Mouse (Mus musculus): ENCODE data around the gene Fst. TPM values are rescaled to one million over a fixed set of nuclear protein-coding genes. Genes with fewer than 3 reads are reported as not detected.

Gene Fst
- polyA plus RNA-seq, 1 experiment: 4.4 TPM

- peaks cover 60% of the 10 kb centered on the region for H3K27me3 ChIP-seq (ENCODE audit: control insufficient read depth, insufficient read depth, low read length)
- no peak for TF ChIP-seq CTCF (IDR thresholded peaks at IDR 0.05; ENCODE audit: extremely low read depth, insufficient read length, insufficient replicate concordance, low read depth, low read length)
- no peak for TF ChIP-seq POLR2A (IDR thresholded peaks at IDR 0.05; ENCODE audit: low read depth, low read length)
- peaks cover 9% of the 10 kb centered on the region for H3K4me1 ChIP-seq (ENCODE audit: control insufficient read depth, insufficient read depth, insufficient read length, low read length)
- no peaks in the 10 kb centered on the region for H3K36me3 ChIP-seq (ENCODE audit: control insufficient read depth, insufficient read depth, low read length)
- H3K4me3 ChIP-seq (ENCODE audit: low read depth, low read length): peak overlapping the region; percentile 64
- WGBS: 2% methylated on average over 44 of the region's 44 CpGs
- no peak overlapping the region for H3K27ac ChIP-seq (ENCODE audit: insufficient read depth, low read depth, low read length)
Measured at GRCm38 (mm10) chr13:114456766-114457566, 1.8 kb downstream of the Fst start.

- peak overlapping the region; percentile 5 for H3K4me3 ChIP-seq (ENCODE audit: low read depth, low read length)
- no peak for TF ChIP-seq CTCF (IDR thresholded peaks at IDR 0.05; ENCODE audit: extremely low read depth, insufficient read length, insufficient replicate concordance, low read depth, low read length)
- no peak for TF ChIP-seq POLR2A (IDR thresholded peaks at IDR 0.05; ENCODE audit: low read depth, low read length)
- H3K36me3 ChIP-seq (ENCODE audit: control insufficient read depth, insufficient read depth, low read length): no peaks in the 10 kb centered on the region
- H3K4me1 ChIP-seq (ENCODE audit: control insufficient read depth, insufficient read depth, insufficient read length, low read length): peaks cover 9% of the 10 kb centered on the region
- WGBS: 3% methylated on average over 14 of the region's 14 CpGs
- no peak overlapping the region for H3K27ac ChIP-seq (ENCODE audit: insufficient read depth, low read depth, low read length)
- peaks cover 56% of the 10 kb centered on the region for H3K27me3 ChIP-seq (ENCODE audit: control insufficient read depth, insufficient read depth, low read length)
Measured at GRCm38 (mm10) chr13:114456224-114456623, 2.5 kb downstream of the Fst start.

GRCm38 (mm10) chr13:114455788-114456187 lies 3.0 kb downstream of the Fst start:
- WGBS: 55% methylated on average over 13 of the region's 13 CpGs
- TF ChIP-seq CTCF (IDR thresholded peaks at IDR 0.05; ENCODE audit: extremely low read depth, insufficient read length, insufficient replicate concordance, low read depth, low read length) (no peak), POLR2A (IDR thresholded peaks at IDR 0.05; ENCODE audit: low read depth, low read length) (no peak)
- Histone ChIP-seq H3K27ac (ENCODE audit: insufficient read depth, low read depth, low read length) (no peak overlapping the region), H3K4me1 (ENCODE audit: control insufficient read depth, insufficient read depth, insufficient read length, low read length) (peaks cover 9% of the 10 kb centered on the region), H3K27me3 (ENCODE audit: control insufficient read depth, insufficient read depth, low read length) (peaks cover 56% of the 10 kb centered on the region), H3K4me3 (ENCODE audit: low read depth, low read length) (no peak overlapping the region), H3K36me3 (ENCODE audit: control insufficient read depth, insufficient read depth, low read length) (no peaks in the 10 kb centered on the region)

- no peaks in the 10 kb centered on the region for H3K27me3 ChIP-seq (ENCODE audit: control insufficient read depth, insufficient read depth, low read length)
- TF ChIP-seq CTCF (IDR thresholded peaks at IDR 0.05; ENCODE audit: extremely low read depth, insufficient read length, insufficient replicate concordance, low read depth, low read length): no peak
- no peak for TF ChIP-seq POLR2A (IDR thresholded peaks at IDR 0.05; ENCODE audit: low read depth, low read length)
- 78% methylated on average over 2 of the region's 2 CpGs for WGBS
Measured at GRCm38 (mm10) chr13:114447213-114447612, 11.5 kb downstream of the Fst start.

GRCm38 (mm10) chr13:114432491-114432890 lies 26.3 kb downstream of the Fst start:
- H3K27me3 ChIP-seq (ENCODE audit: control insufficient read depth, insufficient read depth, low read length): no peaks in the 10 kb centered on the region
- H3K27ac ChIP-seq (ENCODE audit: insufficient read depth, low read depth, low read length): no peak overlapping the region
- 69% methylated on average over 5 of the region's 5 CpGs for WGBS
- H3K36me3 ChIP-seq (ENCODE audit: control insufficient read depth, insufficient read depth, low read length): no peaks in the 10 kb centered on the region
- H3K4me1 ChIP-seq (ENCODE audit: control insufficient read depth, insufficient read depth, insufficient read length, low read length): 0 out of 2 replicates have a peak, but pooled peaks cover 3% of the 10 kb centered on the region
- TF ChIP-seq POLR2A (IDR thresholded peaks at IDR 0.05; ENCODE audit: low read depth, low read length) (no peak), CTCF (IDR thresholded peaks at IDR 0.05; ENCODE audit: extremely low read depth, insufficient read length, insufficient replicate concordance, low read depth, low read length) (no peak)
- H3K4me3 ChIP-seq (ENCODE audit: low read depth, low read length): no peak overlapping the region

More at GRCm38 (mm10) chr13:114447213-114447612, 11.5 kb downstream of the Fst start:
- Histone ChIP-seq H3K4me1 (ENCODE audit: control insufficient read depth, insufficient read depth, insufficient read length, low read length) (no peaks in the 10 kb centered on the region), H3K4me3 (ENCODE audit: low read depth, low read length) (no peak overlapping the region), H3K27ac (ENCODE audit: insufficient read depth, low read depth, low read length) (no peak overlapping the region), H3K36me3 (ENCODE audit: control insufficient read depth, insufficient read depth, low read length) (no peaks in the 10 kb centered on the region)

- TF ChIP-seq CTCF (IDR thresholded peaks at IDR 0.05; ENCODE audit: extremely low read depth, insufficient read length, insufficient replicate concordance, low read depth, low read length) (no peak), POLR2A (IDR thresholded peaks at IDR 0.05; ENCODE audit: low read depth, low read length) (no peak)
- H3K27ac ChIP-seq (ENCODE audit: insufficient read depth, low read depth, low read length): no peak overlapping the region
- peaks cover 5% of the 10 kb centered on the region; the same call in 1 of the 2 replicates for H3K4me1 ChIP-seq (ENCODE audit: control insufficient read depth, insufficient read depth, insufficient read length, low read length)
- no peaks in the 10 kb centered on the region for H3K36me3 ChIP-seq (ENCODE audit: control insufficient read depth, insufficient read depth, low read length)
- 85% methylated on average over 5 of the region's 5 CpGs for WGBS
- H3K27me3 ChIP-seq (ENCODE audit: control insufficient read depth, insufficient read depth, low read length): no peaks in the 10 kb centered on the region
- H3K4me3 ChIP-seq (ENCODE audit: low read depth, low read length): no peak overlapping the region
Measured at GRCm38 (mm10) chr13:114425230-114425629, 33.5 kb downstream of the Fst start.

- TF ChIP-seq POLR2A (IDR thresholded peaks at IDR 0.05; ENCODE audit: low read depth, low read length): no peak
- TF ChIP-seq CTCF (IDR thresholded peaks at IDR 0.05; ENCODE audit: extremely low read depth, insufficient read length, insufficient replicate concordance, low read depth, low read length): no peak
- Histone ChIP-seq H3K4me1 (ENCODE audit: control insufficient read depth, insufficient read depth, insufficient read length, low read length) (no peaks in the 10 kb centered on the region), H3K27ac (ENCODE audit: insufficient read depth, low read depth, low read length) (no peak overlapping the region), H3K27me3 (ENCODE audit: control insufficient read depth, insufficient read depth, low read length) (no peaks in the 10 kb centered on the region), H3K4me3 (ENCODE audit: low read depth, low read length) (no peak overlapping the region), H3K36me3 (ENCODE audit: control insufficient read depth, insufficient read depth, low read length) (no peaks in the 10 kb centered on the region)
- 72% methylated on average over 8 of the region's 8 CpGs for WGBS
Measured at GRCm38 (mm10) chr13:114420235-114420634, 38.5 kb downstream of the Fst start.

All from small intestine, adult 2 months (tissue).